Mouse (Mus musculus): ENCODE measurements around the gene Tmem119. TPM values are rescaled to one million over a fixed set of nuclear protein-coding genes. Genes with fewer than 3 reads are reported as not detected.

The Tmem119 gene
- total RNA-seq, 2 experiments from 2014 or later: 21.0 to 25.3 TPM

- DNase-seq (ENCODE audit: extremely low spot score in 1 of 2, low spot score in 2 of 2): no peak
- no peak overlapping the region for H3K27ac ChIP-seq
- intact Hi-C loops (cut with DNase I): no loop called here
- H3K4me3 ChIP-seq: no peak overlapping the region
- TF ChIP-seq CTCF (IDR thresholded peaks at IDR 0.05): peak; percentile 22
These were observed 52.7 kb downstream of the Tmem119 start for GRCm38 (mm10) chr5:113747629-113748028.

Other genes with a start within 250 kb of the Tmem119 start
- gene Cmklr1, start 150.1 kb downstream of the Tmem119 start, total RNA-seq (2021): 1 to 10 TPM; 2.9 to 4.7 TPM
- gene 1700069L16Rik, start 75.7 kb downstream of the Tmem119 start, total RNA-seq (2021): not detected
- 10 to 100 TPM; 11.1 to 11.3 TPM for gene Ficd, start 64.7 kb downstream of the Tmem119 start, total RNA-seq (2021)
- gene Sart3, start 28.0 kb downstream of the Tmem119 start, total RNA-seq (2021): 10 to 100 TPM; 41.8 to 47.3 TPM
- gene Iscu, start 27.8 kb downstream of the Tmem119 start, total RNA-seq (2021): 100 to 1,000 TPM; 125 to 128 TPM
- 10 to 100 TPM; 25.7 to 28.3 TPM for gene Selplg, start 32.1 kb upstream of the Tmem119 start, total RNA-seq (2021)
- 10 to 100 TPM; 77.9 to 84.3 TPM for gene Coro1c, start 108.2 kb upstream of the Tmem119 start, total RNA-seq (2021)
- gene Ssh1, start 193.4 kb upstream of the Tmem119 start, total RNA-seq (2021): 10 to 100 TPM; 28.2 to 28.6 TPM
- not detected for gene Dao, start 203.2 kb upstream of the Tmem119 start, total RNA-seq (2021)